20 mouse cellular contexts compared by ENCODE assay signal in genomic region chr10:52039392-52039791, GRCm38 (mm10). TPM values are rescaled to one million over a fixed set of nuclear protein-coding genes. Genes with fewer than 3 reads are reported as not detected.
A peak's percentile ranks its signal among the peaks of the same experiment; 100 is the strongest.
DNase-seq lines count a peak whose midpoint lies in the region; ATAC-seq and TF ChIP-seq lines count a peak whose summit lies in the region.
"Had no signal": no experiment of that assay in that cellular context is flagged by ENCODE, and none has a peak within 500 bp of the region (broad histone marks: within the 10 kb centered on the region; RNA-seq: fewer than 3 reads in every experiment).

No protein-coding gene starts in this region.

- no peak for DNase-seq in gastrocnemius, adult 2 months
- DNase-seq in gastrocnemius, postnatal 36 days, result no peak
- peak; percentile 7 for DNase-seq in liver, adult 2 months (ENCODE audit: extremely low read depth, low read depth, low spot score)
- no peak for DNase-seq in liver, postnatal 0 days
- no peak for DNase-seq in thymus, adult 2 months
- DNase-seq: adrenal gland, adult 2 months; adrenal gland, postnatal 10 days; adrenal gland, postnatal 25 days; cerebellum, adult 11 months; cerebellum, adult 2 months; cerebellum, adult 9-10 months; cerebellum, postnatal 10 days; cerebellum, postnatal 25 days; forebrain, postnatal 0 days had no signal

- TF ChIP-seq POLR2A in liver, adult 2 months (IDR thresholded peaks at IDR 0.05; ENCODE audit: extremely low read depth, insufficient read depth, low read length), result no peak
- TF ChIP-seq POLR2A in thymus, adult 2 months (IDR thresholded peaks at IDR 0.05; ENCODE audit: control insufficient read depth, extremely low read depth, insufficient read depth, low read length, poor library complexity), result no peak

- H3K36me3 ChIP-seq in liver, adult 2 months (ENCODE audit: control insufficient read depth, insufficient read depth, low read length), result no peaks in the 10 kb centered on the region
- no peaks in the 10 kb centered on the region for H3K36me3 ChIP-seq in liver, postnatal 0 days (replicated peaks; ENCODE audit: insufficient read depth, low read length)
- no peaks in the 10 kb centered on the region for H3K36me3 ChIP-seq in thymus, adult 2 months (ENCODE audit: control insufficient read depth, insufficient read depth, low read length)
- H3K36me3 ChIP-seq: embryonic facial prominence, embryonic 10.5 days; embryonic facial prominence, embryonic 12.5 days; forebrain, embryonic 15.5 days had no signal

- no peak for TF ChIP-seq EP300 in liver, postnatal 0 days (IDR thresholded peaks at IDR 0.05; ENCODE audit: low read depth)

- peaks cover 2% of the 10 kb centered on the region; the same call in 1 of the 2 replicates for H3K4me1 ChIP-seq in liver, adult 2 months (ENCODE audit: control insufficient read depth, insufficient read depth, low read length)
- no peaks in the 10 kb centered on the region for H3K4me1 ChIP-seq in liver, postnatal 0 days (ENCODE audit: insufficient read depth)
- no peaks in the 10 kb centered on the region for H3K4me1 ChIP-seq in thymus, adult 2 months (replicated peaks; ENCODE audit: control insufficient read depth, insufficient read depth, low read length)
- H3K4me1 ChIP-seq: embryonic facial prominence, embryonic 10.5 days; embryonic facial prominence, embryonic 12.5 days; forebrain, embryonic 13.5 days; forebrain, embryonic 15.5 days had no signal

- H3K9me3 ChIP-seq in liver, postnatal 0 days (ENCODE audit: low read length), result no peaks in the 10 kb centered on the region
- H3K9me3 ChIP-seq: embryonic facial prominence, embryonic 10.5 days; embryonic facial prominence, embryonic 12.5 days; forebrain, embryonic 13.5 days; forebrain, embryonic 15.5 days had no signal

- 90% methylated on average over 1 of the region's 1 CpGs for WGBS in liver, adult 2 months
- 71% methylated on average over 1 of the region's 1 CpGs for WGBS in liver, postnatal 0 days (ENCODE audit: insufficient replicate concordance)
- 64% methylated on average over 1 of the region's 1 CpGs for WGBS in thymus, adult 2 months

- TF ChIP-seq CTCF in gastrocnemius, adult 2 months (IDR thresholded peaks at IDR 0.05), result 0 out of 2 replicates have a peak, but pooled peaks have one; percentile 15
- TF ChIP-seq CTCF in liver, adult 2 months (IDR thresholded peaks at IDR 0.05; ENCODE audit: low read depth, low read length), result no peak
- TF ChIP-seq CTCF in liver, postnatal 0 days (IDR thresholded peaks at IDR 0.05; ENCODE audit: low read depth), result no peak
- no peak for TF ChIP-seq CTCF in thymus, adult 2 months (IDR thresholded peaks at IDR 0.05; ENCODE audit: borderline replicate concordance, control insufficient read depth, extremely low read depth, insufficient read depth, low read length, poor library complexity)

- H3K4me2 ChIP-seq in liver, postnatal 0 days (ENCODE audit: low read depth, low read length), result no peak overlapping the region
- H3K4me2 ChIP-seq: embryonic facial prominence, embryonic 12.5 days; forebrain, embryonic 13.5 days; forebrain, embryonic 15.5 days had no signal

- no peaks in the 10 kb centered on the region for H3K79me2 ChIP-seq in liver, adult 2 months (ENCODE audit: control insufficient read depth, insufficient read depth, low read length)

- ATAC-seq in liver, postnatal 0 days, result no peak
- ATAC-seq: forebrain, embryonic 13.5 days; forebrain, embryonic 15.5 days; forebrain, postnatal 0 days had no signal

- H3K27me3 ChIP-seq in liver, adult 2 months (ENCODE audit: control insufficient read depth, insufficient read depth, low read length), result no peaks in the 10 kb centered on the region
- no peaks in the 10 kb centered on the region for H3K27me3 ChIP-seq in liver, postnatal 0 days (ENCODE audit: insufficient read depth, low read length)
- no peaks in the 10 kb centered on the region for H3K27me3 ChIP-seq in thymus, adult 2 months (ENCODE audit: control insufficient read depth, insufficient read depth, low read length)
- H3K27me3 ChIP-seq: embryonic facial prominence, embryonic 12.5 days; forebrain, embryonic 13.5 days; forebrain, embryonic 15.5 days had no signal

- H3K9ac ChIP-seq in liver, adult 2 months (ENCODE audit: low read depth, low read length), result no peak overlapping the region
- H3K9ac ChIP-seq in liver, postnatal 0 days (replicated peaks), result no peak overlapping the region
- H3K9ac ChIP-seq: embryonic facial prominence, embryonic 12.5 days; forebrain, embryonic 13.5 days; forebrain, embryonic 15.5 days; forebrain, postnatal 0 days had no signal

- intact Hi-C loops in gastrocnemius, adult 2 months (cut with DNase I), result no loop called here
- intact Hi-C loops in gastrocnemius, postnatal 36 days (cut with DNase I), result no loop called here

- H3K4me3 ChIP-seq in gastrocnemius, adult 2 months, result no peak overlapping the region
- no peak overlapping the region for H3K4me3 ChIP-seq in liver, adult 2 months (ENCODE audit: insufficient read depth, low read depth, low read length)
- H3K4me3 ChIP-seq in liver, postnatal 0 days (ENCODE audit: low read depth, low read length), result no peak overlapping the region
- H3K4me3 ChIP-seq in thymus, adult 2 months (ENCODE audit: control insufficient read depth, insufficient read depth, low read length), result no peak overlapping the region
- H3K4me3 ChIP-seq: embryonic facial prominence, embryonic 10.5 days; embryonic facial prominence, embryonic 12.5 days; forebrain, embryonic 13.5 days; forebrain, embryonic 15.5 days had no signal

- H3K27ac ChIP-seq in gastrocnemius, adult 2 months, result no peak overlapping the region
- no peak overlapping the region for H3K27ac ChIP-seq in liver, adult 2 months (replicated peaks; ENCODE audit: insufficient read depth, low read depth, low read length)
- H3K27ac ChIP-seq in liver, postnatal 0 days (ENCODE audit: low read depth), result no peak overlapping the region
- H3K27ac ChIP-seq in thymus, adult 2 months (ENCODE audit: control insufficient read depth, insufficient read depth, low read length), result no peak overlapping the region
- H3K27ac ChIP-seq: embryonic facial prominence, embryonic 10.5 days; embryonic facial prominence, embryonic 12.5 days; forebrain, embryonic 13.5 days; forebrain, embryonic 15.5 days had no signal

RNA-seq across cellular contexts. Expression of gene Vgll2, which starts 17.1 kb away (rescaled TPM):
- total RNA-seq in gastrocnemius, adult 2 months (2021), result 100 to 1,000 TPM in 1 of 2 experiments, 10 to 100 TPM in 1; 56.7 to 205 TPM
- total RNA-seq in gastrocnemius, postnatal 36 days (2021), result 100 to 1,000 TPM in 1 of 2 experiments, 10 to 100 TPM in 1; 70.7 to 109 TPM
- not detected in 2 replicates for total RNA-seq in liver, adult 2 months (2014; rRNA removed)
- polyA plus RNA-seq in liver, adult 2 months (2012; rRNA removed), result not detected in 2 replicates
- 0.57 TPM in 1 of 2 replicates, not detected in the other for polyA plus RNA-seq in liver, postnatal 0 days (2015; fragmentation: Nextera tagmentation; extraction: Ambion mirVana)
- polyA plus RNA-seq in thymus, adult 2 months (2012; rRNA removed), result 0.66 and 1.2 TPM in 2 replicates
- total RNA-seq: adrenal gland, adult 2 months; adrenal gland, postnatal 25 days; ES-E14; MEL had no signal
- polyA plus RNA-seq: cerebellum, adult 2 months had no signal

Comparison
In these comparisons a context has a peak if more than half of its experiments do, and no peak if none do; other contexts are left out.
1. RNA of gene Vgll2, which starts 17.1 kb away (total RNA-seq): 56.7 to 205 TPM in gastrocnemius, adult 2 months and 70.7 to 109 TPM in gastrocnemius, postnatal 36 days; not detected in liver, adult 2 months; every median in the first group is over 10 times any median in the second.